Mouse (Mus musculus) olfactory bulb, adult 2 months (tissue): ENCODE data around the gene Ubald2.

Experiments used
- CTCF ChIP-seq: fragments of 200-500 bp; IDR thresholded peaks from 2 replicates; pipeline ENCODE4 v1.5.1; 2012; ENCODE audit warnings: low read depth, mild to moderate bottlenecking, low read length, moderate library complexity; ENCODE audit not compliant: insufficient read depth
- POLR2A ChIP-seq: fragments of 200-500 bp; IDR thresholded peaks from 2 replicates; pipeline ENCODE4 v1.6.1; 2012; ENCODE audit warnings: mild to moderate bottlenecking, low read depth, low read length, moderate library complexity; ENCODE audit not compliant: insufficient read depth

DNA sequence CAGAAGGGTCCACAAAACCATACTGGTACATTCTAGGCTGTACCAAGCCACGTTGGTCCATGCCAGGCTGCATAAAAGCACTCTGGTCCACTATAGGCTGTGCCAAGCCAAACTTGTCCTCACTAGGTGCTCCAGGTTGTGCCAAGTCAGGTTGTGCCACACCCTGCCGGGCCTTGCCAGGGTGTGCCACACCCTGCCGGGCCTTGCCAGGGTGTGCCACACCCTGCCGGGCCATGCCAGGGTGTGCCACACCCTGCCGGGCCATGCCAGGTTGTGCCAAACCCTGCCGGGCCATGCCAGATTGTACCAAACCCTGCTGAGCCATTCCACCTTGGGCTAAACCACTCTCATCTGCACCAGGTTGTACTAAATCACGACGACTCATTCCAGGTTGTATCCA is 22.3 kb downstream of the Ubald2 start:
- TF ChIP-seq POLR2A (no peak), CTCF (no peak)
